Mouse (Mus musculus): ENCODE results near the gene Npm1. TPM values are rescaled to one million over a fixed set of nuclear protein-coding genes. Genes with fewer than 3 reads are reported as not detected.

The Npm1 gene
- polyA plus RNA-seq (2014; fragmentation: Illumina TruSeq; extraction: RNeasy Lipid Tissue Mini Kit (QIAGEN cat#74804)) = 3,957 TPM

DNA sequence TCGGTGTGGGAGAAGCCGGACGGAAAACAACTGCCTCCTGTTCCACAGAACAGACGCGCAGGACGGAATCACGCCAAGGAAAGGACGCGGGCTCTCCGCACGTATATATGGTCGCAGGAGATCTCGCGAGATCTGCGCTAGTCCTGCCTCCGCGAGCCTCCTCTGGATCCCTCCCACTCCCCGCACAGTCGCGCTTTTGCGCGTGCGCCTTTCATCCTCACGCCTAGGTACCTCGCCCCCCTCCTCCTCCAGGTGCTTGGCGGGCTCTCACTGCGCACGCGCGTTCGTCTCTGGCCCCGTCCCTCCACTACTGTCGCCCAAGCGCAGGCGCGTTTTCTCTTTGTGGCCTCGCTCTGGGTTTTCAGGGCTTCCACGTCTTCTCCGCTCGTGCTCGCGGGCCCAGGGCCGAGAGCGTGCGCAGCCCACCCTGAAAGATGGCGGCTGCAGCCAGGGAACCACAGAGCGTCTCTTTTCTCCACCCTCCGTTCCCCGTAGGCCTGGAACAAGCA lies at the start of gene Npm1:
Npm1 (minus strand) TSS at position 209 of the 509 bp plus-strand sequence.

GRCm38 (mm10) chr11:33203383-33204328 lies 40.6 kb upstream of the Npm1 start, which contains the start of gene Tlx3:
Gene Tlx3 (minus strand): TSS chr11:33203589.

DNA sequence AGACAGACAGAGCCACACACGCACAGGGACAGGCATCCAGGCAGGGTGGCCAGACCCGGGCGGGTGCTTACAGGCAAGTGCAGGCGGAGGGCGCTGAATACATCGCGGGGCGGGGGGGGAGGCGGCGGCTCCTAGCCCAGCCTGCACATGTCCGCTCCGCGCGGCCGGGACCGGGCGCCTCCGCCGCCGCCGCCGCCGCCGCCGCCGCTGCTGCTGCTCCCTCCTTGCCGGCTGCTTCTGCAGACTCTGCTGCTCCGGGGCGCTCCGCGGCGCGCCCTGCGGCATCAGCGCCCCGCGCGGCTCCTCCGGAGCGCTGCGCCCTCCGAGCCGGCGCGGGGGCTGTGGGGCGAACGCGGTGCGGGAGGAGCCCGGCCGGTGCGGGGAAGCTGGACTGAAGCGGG lies 15.8 kb downstream of the Npm1 start, which contains the start of gene Fgf18:
Fgf18 (minus strand) TSS at position 230 of the 401 bp plus-strand sequence.

Other genes with a start within 250 kb of the Npm1 start
- gene Fgf18, start 15.8 kb downstream of the Npm1 start, polyA plus RNA-seq (2014; fragmentation: Illumina TruSeq; extraction: RNeasy Lipid Tissue Mini Kit (QIAGEN cat#74804)) = 0.68 TPM
- not detected for gene Tlx3, start 40.4 kb upstream of the Npm1 start, polyA plus RNA-seq (2014; fragmentation: Illumina TruSeq; extraction: RNeasy Lipid Tissue Mini Kit (QIAGEN cat#74804))
- not detected for gene Gm12117, start 113.5 kb upstream of the Npm1 start, polyA plus RNA-seq (2014; fragmentation: Illumina TruSeq; extraction: RNeasy Lipid Tissue Mini Kit (QIAGEN cat#74804))